Mouse (Mus musculus): ENCODE data around the gene Pgbd1. TPM values are rescaled to one million over a fixed set of nuclear protein-coding genes. Genes with fewer than 3 reads are reported as not detected.

The Pgbd1 gene
- 0.51 TPM for polyA plus RNA-seq (2017; shearing (Covaris generic))

GRCm38 (mm10) chr13:21440503-21441206 is at the start of gene Pgbd1:
Gene Pgbd1 (minus strand): TSS chr13:21441058.

GRCm38 (mm10) chr13:21478759-21479670 is 38.2 kb upstream of the Pgbd1 start, which contains the start of the genes Zkscan4 and Gm10065:
Gene Zkscan4 (plus strand): TSS chr13:21478907.
Gene Gm10065 (minus strand): TSS chr13:21479441.

GRCm38 (mm10) chr13:21468061-21469019 is 27.5 kb upstream of the Pgbd1 start, which contains the start of gene Nkapl:
Gene Nkapl (minus strand): TSS chr13:21468509.

GRCm38 (mm10) chr13:21453449-21453848 is 12.6 kb upstream of the Pgbd1 start, which contains the start of gene Zscan26:
Gene Zscan26 (minus strand): TSS chr13:21453730.

GRCm38 (mm10) chr13:21402287-21402846 is 38.5 kb downstream of the Pgbd1 start, which contains the start of gene Zkscan3:
Gene Zkscan3 (minus strand): TSS chr13:21402755.

Other genes starting within 250 kb of the Pgbd1 start
- gene Gpx5, start 148.3 kb downstream of the Pgbd1 start, polyA plus RNA-seq (2017; shearing (Covaris generic)) = not detected
- not detected for gene Gpx6, start 128.9 kb downstream of the Pgbd1 start, polyA plus RNA-seq (2017; shearing (Covaris generic))
- gene Olfr1367, start 94.1 kb downstream of the Pgbd1 start, polyA plus RNA-seq (2017; shearing (Covaris generic)) = not detected
- 11.1 TPM for gene Zscan12, start 78.2 kb downstream of the Pgbd1 start, polyA plus RNA-seq (2017; shearing (Covaris generic))
- gene Zkscan3, start 38.3 kb downstream of the Pgbd1 start, polyA plus RNA-seq (2017; shearing (Covaris generic)) = 65.3 TPM
- gene Zscan26, start 12.7 kb upstream of the Pgbd1 start, polyA plus RNA-seq (2017; shearing (Covaris generic)) = 7.3 TPM
- not detected for gene Nkapl, start 27.5 kb upstream of the Pgbd1 start, polyA plus RNA-seq (2017; shearing (Covaris generic))
- gene Zkscan4, start 37.8 kb upstream of the Pgbd1 start, polyA plus RNA-seq (2017; shearing (Covaris generic)) = 0.13 TPM
- gene Gm10065, start 38.4 kb upstream of the Pgbd1 start, polyA plus RNA-seq (2017; shearing (Covaris generic)) = not detected
- gene AK157302, start 54.2 kb upstream of the Pgbd1 start, polyA plus RNA-seq (2017; shearing (Covaris generic)) = not detected
- gene Gm11273, start 60.4 kb upstream of the Pgbd1 start, polyA plus RNA-seq (2017; shearing (Covaris generic)) = 8.7 TPM
- gene Zkscan8, start 90.1 kb upstream of the Pgbd1 start, polyA plus RNA-seq (2017; shearing (Covaris generic)) = 7.3 TPM
- not detected for gene Olfr1366, start 101.8 kb upstream of the Pgbd1 start, polyA plus RNA-seq (2017; shearing (Covaris generic))
- gene Olfr1535, start 118.8 kb upstream of the Pgbd1 start, polyA plus RNA-seq (2017; shearing (Covaris generic)) = not detected
- not detected for gene Olfr1364, start 140.7 kb upstream of the Pgbd1 start, polyA plus RNA-seq (2017; shearing (Covaris generic))
- gene Olfr1362, start 173.0 kb upstream of the Pgbd1 start, polyA plus RNA-seq (2017; shearing (Covaris generic)) = not detected
- gene Olfr11, start 201.5 kb upstream of the Pgbd1 start, polyA plus RNA-seq (2017; shearing (Covaris generic)) = not detected
- gene Olfr1361, start 222.3 kb upstream of the Pgbd1 start, polyA plus RNA-seq (2017; shearing (Covaris generic)) = not detected
- not detected for gene Olfr1360, start 236.3 kb upstream of the Pgbd1 start, polyA plus RNA-seq (2017; shearing (Covaris generic))